Mouse (Mus musculus): ENCODE data around the gene A730046J19Rik.

DNA sequence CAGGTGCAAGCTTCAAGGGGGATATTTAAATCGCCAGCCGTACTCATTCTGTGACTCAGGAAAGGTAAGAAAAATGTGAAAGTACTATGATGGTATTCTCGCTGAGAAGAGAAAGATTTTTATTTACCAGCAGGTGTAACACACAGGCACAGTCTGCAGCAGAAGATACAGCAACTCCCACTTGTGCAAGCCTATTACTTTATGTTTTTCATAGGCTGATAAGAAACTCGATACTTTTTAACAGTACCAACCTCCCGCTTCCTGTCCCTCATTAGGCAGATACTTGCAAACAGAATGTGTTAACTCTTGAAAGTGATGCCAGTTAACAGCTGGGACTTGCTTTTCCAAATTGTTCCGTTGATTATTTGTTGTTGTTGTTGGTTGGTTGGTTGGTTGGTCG is 616 bp downstream of the A730046J19Rik start:
- TF ChIP-seq CTCF (IDR thresholded peaks at IDR 0.05; ENCODE audit: low read depth) (no peak), EP300 (IDR thresholded peaks at IDR 0.05; ENCODE audit: low read depth) (no peak)
